Mouse (Mus musculus): Measurements from ENCODE around the gene Gsc2. TPM values are rescaled to one million over a fixed set of nuclear protein-coding genes. Genes with fewer than 3 reads are reported as not detected.
A peak's percentile ranks its signal among the peaks of the same experiment; 100 is the strongest.

Gsc2 gene
- polyA plus RNA-seq, 1 experiment, result 0.13 TPM

DNA sequence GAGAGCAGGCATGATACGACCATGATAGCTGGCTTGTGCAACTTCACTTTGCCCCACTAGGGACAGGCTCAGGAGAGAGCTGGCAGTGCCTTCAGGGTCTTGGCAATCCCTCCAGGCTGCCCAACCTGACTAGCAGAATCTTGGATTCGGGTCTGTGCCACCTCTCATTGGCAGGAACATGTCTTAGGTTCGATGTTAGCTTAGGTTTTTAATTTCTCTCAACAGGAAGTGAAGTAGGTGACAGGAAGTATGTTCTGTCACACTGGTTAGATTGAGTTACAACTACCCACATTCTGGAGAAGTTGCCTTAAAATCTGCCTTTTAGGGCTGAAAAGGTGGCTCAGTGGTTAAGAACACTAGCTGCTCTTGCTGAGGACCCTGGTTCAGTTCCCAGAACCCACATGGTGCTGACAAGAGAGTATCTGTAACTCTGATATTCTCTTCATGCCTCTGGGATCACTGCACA is 19.6 kb upstream of the Gsc2 start:
- no peaks in the 10 kb centered on the region for H3K36me3 ChIP-seq (ENCODE audit: control insufficient read depth, insufficient read depth, low read length)
- H3K4me3 ChIP-seq (ENCODE audit: control insufficient read depth, insufficient read depth, low read length), result no peak overlapping the region
- TF ChIP-seq CTCF (IDR thresholded peaks at IDR 0.05; ENCODE audit: borderline replicate concordance, control insufficient read depth, extremely low read depth, insufficient read depth, low read length, poor library complexity) (no peak), POLR2A (IDR thresholded peaks at IDR 0.05; ENCODE audit: control insufficient read depth, extremely low read depth, insufficient read depth, low read length, poor library complexity) (no peak)
- peaks cover 7% of the 10 kb centered on the region for H3K4me1 ChIP-seq (replicated peaks; ENCODE audit: control insufficient read depth, insufficient read depth, low read length)
- no peaks in the 10 kb centered on the region for H3K27me3 ChIP-seq (ENCODE audit: control insufficient read depth, insufficient read depth, low read length)
- WGBS, result 37% methylated on average over 3 of the region's 3 CpGs
- H3K27ac ChIP-seq (ENCODE audit: control insufficient read depth, insufficient read depth, low read length), result peak overlapping the region; percentile 7
- DNase-seq, result no peak

- no peak for DNase-seq
- no peaks in the 10 kb centered on the region for H3K27me3 ChIP-seq (ENCODE audit: control insufficient read depth, insufficient read depth, low read length)
- TF ChIP-seq CTCF (IDR thresholded peaks at IDR 0.05; ENCODE audit: borderline replicate concordance, control insufficient read depth, extremely low read depth, insufficient read depth, low read length, poor library complexity) (no peak), POLR2A (IDR thresholded peaks at IDR 0.05; ENCODE audit: control insufficient read depth, extremely low read depth, insufficient read depth, low read length, poor library complexity) (no peak)
- H3K36me3 ChIP-seq (ENCODE audit: control insufficient read depth, insufficient read depth, low read length), result no peaks in the 10 kb centered on the region
- H3K27ac ChIP-seq (ENCODE audit: control insufficient read depth, insufficient read depth, low read length), result peak overlapping the region; percentile 7
- no peak overlapping the region for H3K4me3 ChIP-seq (ENCODE audit: control insufficient read depth, insufficient read depth, low read length)
- 92% methylated on average over 9 of the region's 9 CpGs for WGBS
- peaks cover 7% of the 10 kb centered on the region for H3K4me1 ChIP-seq (replicated peaks; ENCODE audit: control insufficient read depth, insufficient read depth, low read length)
Measured at GRCm38 (mm10) chr16:17933594-17934444, 19.0 kb upstream of the Gsc2 start.

DNA sequence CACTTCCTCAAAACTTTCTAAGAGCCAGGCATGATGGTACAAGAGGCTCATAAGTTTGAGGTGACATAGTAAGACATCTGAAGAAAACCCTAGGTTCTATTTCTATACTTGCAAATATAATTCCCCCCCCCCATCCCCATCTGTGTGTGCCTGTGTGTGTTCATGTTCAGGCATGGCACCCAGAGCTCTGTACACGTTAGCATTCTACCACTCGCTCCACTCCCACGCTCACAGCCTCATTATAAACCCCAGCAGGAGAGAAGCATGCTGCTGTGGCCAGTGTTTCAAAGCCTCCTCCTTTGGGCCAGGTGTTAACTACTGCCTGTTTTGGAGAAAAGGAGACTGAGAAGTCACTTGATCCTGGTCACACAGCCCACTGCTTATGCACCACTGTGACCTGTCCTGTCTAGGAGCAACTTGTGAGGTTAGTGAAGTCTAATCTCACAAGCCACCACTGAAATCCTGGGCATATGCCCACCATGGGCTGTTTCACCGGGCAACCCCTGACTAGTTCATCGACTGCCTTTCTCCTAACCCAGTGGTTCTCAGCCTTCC is 17.1 kb upstream of the Gsc2 start:
- H3K4me1 ChIP-seq (replicated peaks; ENCODE audit: control insufficient read depth, insufficient read depth, low read length), result peaks cover 10% of the 10 kb centered on the region
- whole genome bisulfite sequencing, result 92% methylated on average over 5 of the region's 5 CpGs
- TF ChIP-seq CTCF (IDR thresholded peaks at IDR 0.05; ENCODE audit: borderline replicate concordance, control insufficient read depth, extremely low read depth, insufficient read depth, low read length, poor library complexity), result no peak
- no peak for TF ChIP-seq POLR2A (IDR thresholded peaks at IDR 0.05; ENCODE audit: control insufficient read depth, extremely low read depth, insufficient read depth, low read length, poor library complexity)
- no peaks in the 10 kb centered on the region for H3K36me3 ChIP-seq (ENCODE audit: control insufficient read depth, insufficient read depth, low read length)
- H3K27ac ChIP-seq (ENCODE audit: control insufficient read depth, insufficient read depth, low read length), result no peak overlapping the region
- no peaks in the 10 kb centered on the region for H3K27me3 ChIP-seq (ENCODE audit: control insufficient read depth, insufficient read depth, low read length)
- no peak for DNase-seq
- H3K4me3 ChIP-seq (ENCODE audit: control insufficient read depth, insufficient read depth, low read length), result no peak overlapping the region

- no peak for DNase-seq
- Histone ChIP-seq H3K36me3 (ENCODE audit: control insufficient read depth, insufficient read depth, low read length) (no peaks in the 10 kb centered on the region), H3K27me3 (ENCODE audit: control insufficient read depth, insufficient read depth, low read length) (no peaks in the 10 kb centered on the region), H3K27ac (ENCODE audit: control insufficient read depth, insufficient read depth, low read length) (no peak overlapping the region), H3K4me1 (replicated peaks; ENCODE audit: control insufficient read depth, insufficient read depth, low read length) (peaks cover 10% of the 10 kb centered on the region), H3K4me3 (ENCODE audit: control insufficient read depth, insufficient read depth, low read length) (no peak overlapping the region)
- WGBS, result 92% methylated on average over 2 of the region's 2 CpGs
- no peak for TF ChIP-seq POLR2A (IDR thresholded peaks at IDR 0.05; ENCODE audit: control insufficient read depth, extremely low read depth, insufficient read depth, low read length, poor library complexity)
- TF ChIP-seq CTCF (IDR thresholded peaks at IDR 0.05; ENCODE audit: borderline replicate concordance, control insufficient read depth, extremely low read depth, insufficient read depth, low read length, poor library complexity), result no peak
Measured at GRCm38 (mm10) chr16:17929631-17930030, 14.8 kb upstream of the Gsc2 start.

GRCm38 (mm10) chr16:17929211-17929610 is 14.4 kb upstream of the Gsc2 start:
- Histone ChIP-seq H3K27me3 (ENCODE audit: control insufficient read depth, insufficient read depth, low read length) (no peaks in the 10 kb centered on the region), H3K36me3 (ENCODE audit: control insufficient read depth, insufficient read depth, low read length) (no peaks in the 10 kb centered on the region), H3K4me1 (replicated peaks; ENCODE audit: control insufficient read depth, insufficient read depth, low read length) (peaks cover 7% of the 10 kb centered on the region), H3K4me3 (ENCODE audit: control insufficient read depth, insufficient read depth, low read length) (no peak overlapping the region), H3K27ac (ENCODE audit: control insufficient read depth, insufficient read depth, low read length) (no peak overlapping the region)
- no peak for DNase-seq
- WGBS, result 52% methylated on average over 2 of the region's 2 CpGs
- TF ChIP-seq CTCF (IDR thresholded peaks at IDR 0.05; ENCODE audit: borderline replicate concordance, control insufficient read depth, extremely low read depth, insufficient read depth, low read length, poor library complexity), result no peak
- TF ChIP-seq POLR2A (IDR thresholded peaks at IDR 0.05; ENCODE audit: control insufficient read depth, extremely low read depth, insufficient read depth, low read length, poor library complexity), result no peak

DNA sequence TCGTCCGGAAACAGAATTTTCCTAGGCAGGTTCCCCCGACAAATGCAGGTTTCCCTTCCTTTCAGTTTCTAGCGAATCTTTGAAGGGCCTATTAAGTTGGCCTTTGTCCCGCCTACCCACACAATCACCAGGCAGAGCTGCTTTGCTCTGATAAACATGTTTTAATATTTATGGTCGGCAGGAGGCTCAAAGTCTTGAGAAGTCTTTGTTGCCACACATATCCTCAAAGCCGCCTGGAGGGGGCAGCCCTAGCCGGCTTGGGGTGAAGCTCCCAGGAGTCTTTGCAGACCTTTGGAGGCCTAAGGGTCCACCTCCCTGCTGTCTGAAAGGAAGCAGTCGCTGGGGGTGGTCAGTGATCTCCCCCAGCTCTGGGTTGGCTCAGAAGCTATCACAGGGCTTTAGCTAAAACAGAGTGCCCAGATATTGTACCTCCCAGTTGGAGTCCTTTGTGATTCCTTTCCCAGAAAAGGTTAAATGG is 13.8 kb upstream of the Gsc2 start:
- TF ChIP-seq POLR2A (IDR thresholded peaks at IDR 0.05; ENCODE audit: control insufficient read depth, extremely low read depth, insufficient read depth, low read length, poor library complexity) (no peak), CTCF (IDR thresholded peaks at IDR 0.05; ENCODE audit: borderline replicate concordance, control insufficient read depth, extremely low read depth, insufficient read depth, low read length, poor library complexity) (peak; percentile 59; the same call in 1 of the 2 replicates)
- no peaks in the 10 kb centered on the region for H3K36me3 ChIP-seq (ENCODE audit: control insufficient read depth, insufficient read depth, low read length)
- peak overlapping the region; percentile 90 for H3K4me3 ChIP-seq (ENCODE audit: control insufficient read depth, insufficient read depth, low read length)
- peak; percentile 72 for DNase-seq
- no peak overlapping the region; the same call in 1 of the 2 replicates for H3K27ac ChIP-seq (ENCODE audit: control insufficient read depth, insufficient read depth, low read length)
- WGBS, result under 1% methylated on average over 9 of the region's 9 CpGs
- H3K4me1 ChIP-seq (replicated peaks; ENCODE audit: control insufficient read depth, insufficient read depth, low read length), result peaks cover 5% of the 10 kb centered on the region
- no peaks in the 10 kb centered on the region for H3K27me3 ChIP-seq (ENCODE audit: control insufficient read depth, insufficient read depth, low read length)

Data from thymus, adult 2 months (tissue).